Mouse (Mus musculus): ENCODE data around the gene Wnk4.

Wnk4 gene

DNA sequence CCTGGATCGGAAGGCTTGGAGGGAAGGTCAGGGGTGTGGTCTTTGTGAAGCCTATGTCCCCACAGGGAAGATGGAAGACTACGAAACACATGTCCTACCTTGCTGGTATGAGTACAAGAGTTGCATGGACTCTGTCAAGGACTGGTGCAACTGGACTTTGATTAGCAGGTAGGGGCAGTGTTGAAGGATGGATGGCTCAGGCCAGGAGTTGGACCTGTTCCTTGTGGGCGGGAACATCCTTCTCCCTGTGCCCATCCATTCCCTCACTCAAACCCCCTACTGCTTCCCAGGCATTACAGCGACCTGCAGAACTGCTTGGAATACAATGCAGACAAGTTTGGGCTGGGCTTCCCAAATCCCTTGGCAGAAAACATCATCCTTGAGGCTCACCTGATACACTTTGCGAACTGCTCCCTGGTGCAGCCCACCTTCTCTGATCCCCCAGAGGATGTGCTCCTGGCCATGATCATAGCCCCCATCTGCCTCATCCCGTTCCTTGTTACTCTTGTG lies 12.8 kb upstream of the Wnk4 start:
- Histone ChIP-seq H3K36me3 (ENCODE audit: insufficient read depth, low read length) (no peaks in the 10 kb centered on the region), H3K4me1 (replicated peaks; ENCODE audit: low read depth, low read length) (peaks cover 34% of the 10 kb centered on the region), H3K9me3 (ENCODE audit: low read length) (no peaks in the 10 kb centered on the region), H3K27me3 (ENCODE audit: insufficient read depth, low read length) (peaks cover 47% of the 10 kb centered on the region), H3K4me3 (replicated peaks; ENCODE audit: low read length) (no peak overlapping the region; the same call in 1 of the 2 replicates)
- TF ChIP-seq NANOG (IDR thresholded peaks at IDR 0.05; ENCODE audit: borderline replicate concordance, low read length) (no peak), CTCF (conservative IDR thresholded peaks at IDR 0.05; ENCODE audit: low read length) (no peak), POU5F1 (IDR thresholded peaks at IDR 0.05; ENCODE audit: borderline replicate concordance, low read length) (no peak)

DNA sequence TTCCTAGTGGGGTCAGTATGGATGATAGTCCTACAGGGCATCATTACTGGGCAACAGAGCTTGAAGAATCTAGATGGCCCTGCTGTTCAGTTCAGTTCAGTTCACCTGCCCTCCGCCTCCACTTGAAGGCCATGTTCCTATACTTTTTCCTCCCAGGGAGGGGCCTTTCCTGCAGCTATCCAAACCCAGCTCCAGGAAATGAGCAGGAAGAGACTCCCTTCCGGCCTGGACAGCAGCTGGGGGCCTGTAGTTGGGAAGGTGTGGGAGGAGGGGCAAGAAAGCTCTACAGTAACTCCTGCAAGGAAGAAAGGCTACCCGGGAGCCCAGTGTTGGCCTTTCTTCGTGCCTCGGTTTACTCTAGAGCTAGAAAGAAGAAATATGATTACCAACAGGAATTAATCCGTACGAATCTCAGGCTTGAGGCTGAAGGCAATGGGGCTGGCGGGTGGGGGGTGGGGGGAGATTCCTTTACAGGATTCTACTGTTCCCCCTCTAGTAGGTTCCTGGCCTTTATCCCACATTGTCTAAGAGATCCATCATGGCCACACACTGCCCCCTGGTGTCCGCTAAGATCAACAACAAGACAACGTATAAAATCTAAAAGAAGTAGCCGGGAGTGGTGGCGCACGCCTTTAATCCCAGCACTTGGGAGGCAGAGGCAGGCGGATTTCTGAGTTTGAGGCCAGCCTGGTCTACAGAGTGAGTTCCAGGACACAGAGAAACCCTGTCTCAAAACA lies 11.9 kb upstream of the Wnk4 start:
- no peaks in the 10 kb centered on the region for H3K9me3 ChIP-seq (ENCODE audit: low read length)
- peak overlapping the region; percentile 29; the same call in 1 of the 2 replicates for H3K4me3 ChIP-seq (replicated peaks; ENCODE audit: low read length)
- peaks cover 44% of the 10 kb centered on the region for H3K27me3 ChIP-seq (ENCODE audit: insufficient read depth, low read length)
- peaks cover 40% of the 10 kb centered on the region for H3K4me1 ChIP-seq (replicated peaks; ENCODE audit: low read depth, low read length)
- no peaks in the 10 kb centered on the region for H3K36me3 ChIP-seq (ENCODE audit: insufficient read depth, low read length)
- TF ChIP-seq CTCF (conservative IDR thresholded peaks at IDR 0.05; ENCODE audit: low read length) (peak; percentile 31), NANOG (IDR thresholded peaks at IDR 0.05; ENCODE audit: borderline replicate concordance, low read length) (no peak)

DNA sequence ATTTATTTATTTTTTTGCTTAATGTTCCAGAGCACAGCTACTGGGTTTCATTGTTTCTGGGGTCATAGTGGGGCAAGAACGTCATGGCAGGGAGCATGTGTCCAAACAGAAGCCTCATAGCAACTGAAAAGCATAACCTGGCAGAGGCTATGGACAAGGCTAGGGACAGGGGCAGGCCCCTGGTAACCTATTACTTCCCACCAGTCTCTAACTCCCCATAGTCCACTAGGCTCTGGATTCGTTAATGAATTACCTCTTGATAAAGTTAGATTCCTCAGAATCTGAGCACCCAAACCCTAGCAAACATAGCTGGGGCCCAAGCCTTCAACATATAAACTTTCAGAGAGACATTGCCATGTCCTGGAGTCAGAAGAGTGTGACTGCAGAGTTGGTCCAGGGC lies 9.3 kb upstream of the Wnk4 start:
- H3K4me1 ChIP-seq (replicated peaks; ENCODE audit: low read depth, low read length), result peaks cover 44% of the 10 kb centered on the region
- TF ChIP-seq CTCF (conservative IDR thresholded peaks at IDR 0.05; ENCODE audit: low read length) (no peak), NANOG (IDR thresholded peaks at IDR 0.05; ENCODE audit: borderline replicate concordance, low read length) (no peak), POU5F1 (IDR thresholded peaks at IDR 0.05; ENCODE audit: borderline replicate concordance, low read length) (no peak)

DNA sequence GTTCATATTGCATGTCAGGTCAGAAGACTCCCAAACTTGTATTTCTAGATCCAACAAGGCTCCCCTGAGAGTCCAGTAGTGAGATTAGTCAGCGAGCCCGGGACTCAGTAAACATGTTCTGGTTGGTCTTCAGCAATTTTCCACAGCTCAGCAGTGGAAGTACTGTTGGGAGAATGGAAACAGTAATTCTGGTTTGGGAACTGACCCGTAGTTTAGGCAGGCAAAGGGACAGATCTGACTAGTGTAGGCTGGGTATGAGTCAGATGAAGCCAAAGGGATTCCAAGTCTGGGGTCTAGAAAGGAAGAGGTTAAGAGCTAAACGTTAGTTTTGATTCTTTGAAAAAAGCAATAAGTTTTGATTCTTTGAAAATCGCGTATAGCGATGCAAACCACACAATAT lies 7.4 kb upstream of the Wnk4 start:
- peak overlapping the region; percentile 98 for H3K4me3 ChIP-seq (replicated peaks; ENCODE audit: low read length)
- no peaks in the 10 kb centered on the region for H3K9me3 ChIP-seq (ENCODE audit: low read length)
- TF ChIP-seq NANOG (IDR thresholded peaks at IDR 0.05; ENCODE audit: borderline replicate concordance, low read length) (no peak), CTCF (conservative IDR thresholded peaks at IDR 0.05; ENCODE audit: low read length) (no peak), POU5F1 (IDR thresholded peaks at IDR 0.05; ENCODE audit: borderline replicate concordance, low read length) (no peak)
- peaks cover 22% of the 10 kb centered on the region for H3K36me3 ChIP-seq (ENCODE audit: insufficient read depth, low read length)
- peaks cover 31% of the 10 kb centered on the region for H3K4me1 ChIP-seq (replicated peaks; ENCODE audit: low read depth, low read length)
- peaks cover under 1% of the 10 kb centered on the region for H3K27me3 ChIP-seq (ENCODE audit: insufficient read depth, low read length)

More for the DNA sequence above, 9.3 kb upstream of the Wnk4 start:
- Histone ChIP-seq H3K4me3 (replicated peaks; ENCODE audit: low read length) (no peak overlapping the region), H3K27me3 (ENCODE audit: insufficient read depth, low read length) (peaks cover 20% of the 10 kb centered on the region), H3K9me3 (ENCODE audit: low read length) (no peaks in the 10 kb centered on the region), H3K36me3 (ENCODE audit: insufficient read depth, low read length) (peaks cover 3% of the 10 kb centered on the region)

DNA sequence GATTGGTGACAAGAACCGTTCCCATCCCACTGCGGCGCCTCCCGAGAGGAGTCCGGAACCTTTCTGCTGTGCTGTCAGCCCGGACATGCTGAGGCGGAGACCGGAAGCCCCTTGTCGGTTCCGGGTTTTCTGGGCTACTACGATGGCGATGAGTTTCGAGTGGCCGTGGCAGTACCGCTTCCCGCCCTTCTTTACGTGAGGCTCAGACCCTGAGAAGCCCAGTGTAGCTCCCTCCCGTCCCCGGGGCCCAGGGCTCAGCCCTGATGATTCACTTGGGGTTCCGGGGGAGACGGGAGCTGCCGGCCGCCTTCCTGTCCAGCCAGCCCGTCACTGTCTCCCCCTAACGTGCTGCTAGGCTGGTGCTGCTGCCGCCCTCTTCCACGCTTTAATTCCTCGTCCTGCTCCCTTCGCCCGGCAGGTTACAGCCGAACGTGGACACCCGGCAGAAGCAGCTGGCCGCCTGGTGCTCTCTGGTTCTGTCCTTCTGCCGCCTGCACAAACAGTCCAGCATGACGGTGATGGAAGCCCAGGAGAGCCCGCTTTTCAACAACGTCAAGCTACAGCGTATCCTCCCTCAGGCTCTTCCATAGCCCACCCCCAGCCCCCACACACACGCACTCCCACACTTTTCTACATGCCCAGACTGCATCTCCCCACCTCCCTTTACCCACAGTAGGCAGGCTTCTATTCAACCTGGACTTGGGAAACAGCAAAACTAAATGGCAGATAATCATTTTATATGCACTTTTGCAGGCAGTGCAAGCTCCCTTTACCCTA lies 6.6 kb upstream of the Wnk4 start, which contains the start of gene Vps25:
Gene Vps25 (plus strand): TSS at position 95 of the 777 bp plus-strand sequence.
- Histone ChIP-seq H3K9me3 (ENCODE audit: low read length) (no peaks in the 10 kb centered on the region), H3K4me1 (replicated peaks; ENCODE audit: low read depth, low read length) (peaks cover 33% of the 10 kb centered on the region), H3K27me3 (ENCODE audit: insufficient read depth, low read length) (no peaks in the 10 kb centered on the region), H3K36me3 (ENCODE audit: insufficient read depth, low read length) (peaks cover 30% of the 10 kb centered on the region), H3K4me3 (replicated peaks; ENCODE audit: low read length) (peak within 1 kb of the TSS; percentile 98)
- TF ChIP-seq POU5F1 (IDR thresholded peaks at IDR 0.05; ENCODE audit: borderline replicate concordance, low read length), result no peak
- no peak for TF ChIP-seq CTCF (conservative IDR thresholded peaks at IDR 0.05; ENCODE audit: low read length)
- no peak for TF ChIP-seq NANOG (IDR thresholded peaks at IDR 0.05; ENCODE audit: borderline replicate concordance, low read length)

DNA sequence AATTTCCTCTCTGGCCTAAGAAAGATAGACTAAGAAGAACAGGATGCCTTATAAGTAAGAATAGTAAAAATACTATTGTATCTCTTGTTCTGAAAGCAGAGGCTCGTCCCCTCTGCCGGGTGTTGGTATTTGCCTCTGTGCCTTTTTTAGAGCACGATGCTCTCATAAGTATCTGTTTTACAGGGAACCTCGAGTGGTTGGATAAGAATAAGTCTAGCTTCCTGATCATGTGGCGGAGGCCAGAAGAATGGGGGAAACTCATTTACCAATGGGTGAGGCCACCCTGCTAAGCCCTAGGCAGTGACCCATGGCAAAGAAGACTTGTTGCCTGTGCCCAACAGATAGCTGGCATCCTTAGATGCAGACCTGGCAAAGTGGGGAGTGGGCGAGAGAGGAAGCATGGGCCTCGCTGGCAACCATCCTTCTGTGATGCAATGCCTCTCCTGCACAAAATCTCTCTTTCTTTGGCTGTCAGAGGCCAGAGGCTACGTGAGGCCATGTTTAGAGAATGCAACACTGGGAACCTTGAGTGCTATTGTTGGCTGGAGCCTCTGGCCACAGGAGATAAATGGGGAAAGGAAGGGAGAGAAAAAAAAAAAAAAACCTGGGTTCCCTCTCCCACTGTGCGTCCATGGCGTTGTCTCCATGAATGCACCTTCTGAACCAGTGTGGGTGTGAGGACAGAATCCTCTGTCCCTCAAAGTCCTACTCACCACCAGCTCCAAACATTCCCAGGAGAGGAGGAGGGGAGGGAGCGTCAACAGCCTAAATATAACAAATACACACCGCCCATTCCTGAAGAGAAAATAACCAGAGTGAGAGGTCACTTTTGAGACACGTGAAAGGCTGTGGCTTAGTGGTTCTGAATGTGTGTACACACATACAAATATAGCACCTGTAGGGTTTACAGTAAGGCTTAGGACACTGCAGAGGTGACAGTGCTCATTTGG lies 4.3 kb upstream of the Wnk4 start:
- H3K4me3 ChIP-seq (replicated peaks; ENCODE audit: low read length), result no peak overlapping the region
- no peaks in the 10 kb centered on the region for H3K9me3 ChIP-seq (ENCODE audit: low read length)
- no peak for TF ChIP-seq POU5F1 (IDR thresholded peaks at IDR 0.05; ENCODE audit: borderline replicate concordance, low read length)
- TF ChIP-seq NANOG (IDR thresholded peaks at IDR 0.05; ENCODE audit: borderline replicate concordance, low read length), result no peak
- TF ChIP-seq CTCF (conservative IDR thresholded peaks at IDR 0.05; ENCODE audit: low read length), result no peak
- H3K27me3 ChIP-seq (ENCODE audit: insufficient read depth, low read length), result peaks cover 7% of the 10 kb centered on the region
- peaks cover 38% of the 10 kb centered on the region for H3K36me3 ChIP-seq (ENCODE audit: insufficient read depth, low read length)
- H3K4me1 ChIP-seq (replicated peaks; ENCODE audit: low read depth, low read length), result peaks cover 54% of the 10 kb centered on the region

DNA sequence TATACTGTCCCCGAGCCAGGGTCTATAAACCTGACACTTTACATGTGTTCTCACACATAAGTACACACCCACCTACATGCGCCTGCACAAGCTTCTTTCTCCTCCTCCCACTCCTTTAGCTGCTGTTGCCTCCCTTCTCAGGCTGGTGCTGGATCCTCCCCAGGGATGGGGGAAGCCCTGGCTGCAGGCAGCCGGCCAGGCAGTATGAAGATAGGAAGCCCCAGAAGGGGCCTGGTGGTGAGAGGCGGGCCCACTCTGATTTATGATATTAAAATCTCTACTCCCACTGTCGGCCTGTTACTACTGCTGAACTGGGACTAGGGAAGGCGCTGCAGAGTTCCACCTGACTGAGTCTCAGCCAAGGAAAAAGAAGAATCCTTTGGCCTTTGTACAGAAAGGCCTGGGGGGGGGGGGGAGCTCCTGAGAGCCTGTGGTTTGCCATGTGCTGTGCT lies 1.1 kb upstream of the Wnk4 start:
- peak overlapping the region; percentile 80 for H3K4me3 ChIP-seq (replicated peaks; ENCODE audit: low read length)
- peaks cover 38% of the 10 kb centered on the region for H3K27me3 ChIP-seq (ENCODE audit: insufficient read depth, low read length)

More for the DNA sequence above, 1.1 kb upstream of the Wnk4 start:
- TF ChIP-seq NANOG (IDR thresholded peaks at IDR 0.05; ENCODE audit: borderline replicate concordance, low read length) (no peak), POU5F1 (IDR thresholded peaks at IDR 0.05; ENCODE audit: borderline replicate concordance, low read length) (no peak), CTCF (conservative IDR thresholded peaks at IDR 0.05; ENCODE audit: low read length) (no peak)
- Histone ChIP-seq H3K9me3 (ENCODE audit: low read length) (no peaks in the 10 kb centered on the region), H3K36me3 (ENCODE audit: insufficient read depth, low read length) (peaks cover 38% of the 10 kb centered on the region), H3K4me1 (replicated peaks; ENCODE audit: low read depth, low read length) (peaks cover 71% of the 10 kb centered on the region)

Data from E14TG2a.4 (cell line).